Mouse (Mus musculus): ENCODE measurements around the gene Gpr89.

DNA sequence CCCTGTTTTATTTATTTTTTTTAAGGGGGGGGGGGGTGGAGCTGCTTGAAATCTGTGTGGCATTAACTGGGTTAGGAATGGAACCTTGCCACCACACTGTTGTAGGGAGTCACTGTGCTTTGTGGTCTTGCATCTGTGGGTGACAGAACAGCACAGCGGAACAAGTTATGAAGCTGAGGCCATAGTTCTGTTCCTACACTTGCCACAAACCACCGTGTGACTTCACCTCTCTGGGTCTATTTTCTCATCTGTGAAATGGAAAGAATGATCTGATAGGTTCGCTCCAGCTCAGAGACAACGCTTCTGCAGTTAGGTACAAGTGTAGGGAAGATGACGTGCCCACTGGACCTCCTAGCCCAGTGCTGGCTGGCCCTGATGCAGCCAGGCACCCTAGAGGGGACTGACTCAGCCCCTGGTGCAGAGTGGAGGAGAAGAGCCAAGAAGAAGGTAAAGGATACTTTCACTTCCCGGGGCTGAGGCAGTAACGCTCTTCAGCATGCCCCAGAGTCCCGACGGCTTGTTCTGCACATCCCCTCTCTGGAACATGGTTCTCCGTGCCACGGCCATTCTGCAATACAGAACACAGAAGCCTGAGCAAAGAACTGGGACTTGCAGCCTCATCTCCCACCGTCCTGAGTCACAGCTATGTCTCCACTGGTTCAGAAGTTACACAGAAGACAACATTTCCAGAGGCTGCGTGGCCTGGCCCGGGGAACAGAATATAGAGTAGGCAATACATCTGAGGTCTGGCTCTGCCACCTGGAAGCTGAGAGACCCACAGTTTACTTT, 22.9 kb downstream of the Gpr89 start:
- TF ChIP-seq POLR2A (IDR thresholded peaks at IDR 0.05; ENCODE audit: extremely low read depth, insufficient read depth, low read length): no peak
- TF ChIP-seq CTCF (IDR thresholded peaks at IDR 0.05; ENCODE audit: low read depth, low read length): no peak
